Mouse (Mus musculus) forebrain, embryonic 14.5 days (tissue): ENCODE data around the gene Ddx11. TPM values are rescaled to one million over a fixed set of nuclear protein-coding genes. Genes with fewer than 3 reads are reported as not detected.

Source experiments
- ATAC-seq: fragments of 200-750 bp; cut with Nextera tagmentation; 2 replicates; pipeline ENCODE4 v1.8.0; 2017; ENCODE audit warnings: mild to moderate bottlenecking, moderate library complexity
- DNase-seq: peaks from one replicate; pipeline ENCODE4 v3.0.0-alpha.2; 2015; ENCODE audit warnings: low spot score
- H3K27ac ChIP-seq: fragments of 300-500 bp; sonication (generic); 2 replicates; pipeline ENCODE4 v1.5.1; 2014; ENCODE audit warnings: low read depth, mild to moderate bottlenecking, control low read depth, low read length, moderate library complexity
- H3K27me3 ChIP-seq: fragments of 300-500 bp; sonication (generic); replicated peaks from 2 replicates; pipeline ENCODE4 v1.6.1; 2014; ENCODE audit warnings: low read length, control low read depth, mixed read lengths; ENCODE audit not compliant: control insufficient read depth, insufficient read depth
- H3K36me3 ChIP-seq: fragments of 300-500 bp; sonication (generic); 2 replicates; pipeline ENCODE4 v1.6.1; 2014; ENCODE audit warnings: low read length, control low read depth; ENCODE audit not compliant: control insufficient read depth, insufficient read depth
- H3K4me1 ChIP-seq: fragments of 300-500 bp; sonication (generic); 2 replicates; pipeline ENCODE4 v1.6.1; 2014; ENCODE audit warnings: antibody characterized with exemption, low read length, control low read depth; ENCODE audit not compliant: control insufficient read depth, insufficient read depth
- H3K4me2 ChIP-seq: fragments of 300-500 bp; sonication (generic); 2 replicates; pipeline ENCODE4 v1.6.1; 2014; ENCODE audit warnings: mild to moderate bottlenecking, control low read depth, low read length
- H3K4me3 ChIP-seq: fragments of 300-500 bp; sonication (generic); 2 replicates; pipeline ENCODE4 v1.5.1; 2014; ENCODE audit warnings: low read depth, low read length, control low read depth
- H3K9ac ChIP-seq: fragments of 300-500 bp; sonication (generic); 2 replicates; pipeline ENCODE4 v1.6.1; 2014; ENCODE audit warnings: mild to moderate bottlenecking, low read length, control low read depth, moderate library complexity
- H3K9me3 ChIP-seq: fragments of 300-500 bp; sonication (generic); replicated peaks from 2 replicates; pipeline ENCODE4 v1.6.1; 2016; ENCODE audit warnings: low read length, control low read depth, mixed read lengths; ENCODE audit not compliant: control insufficient read depth
- WGBS: fragments of 180-500 bp; shearing (Covaris S2); extraction: QIAGEN DNeasy Blood & Tissue Kit; methylation state at CpG from one replicate; pipeline ENCODE4 v1.1.7; 2014; 5-methylcytosine and 5-hydroxymethylcytosine counted together
- polyA plus RNA-seq: library from polyadenylated mRNA; unstranded; fragments of >200 nt; fragmentation: Nextera tagmentation; extraction: Ambion mirVana; gene quantifications from 2 replicates; pipeline ENCODE4 v1.2.1, GENCODE M21; 2014

Gene Ddx11
- polyA plus RNA-seq, 1 experiment from 2014 or later, result 4.3 TPM

DNA sequence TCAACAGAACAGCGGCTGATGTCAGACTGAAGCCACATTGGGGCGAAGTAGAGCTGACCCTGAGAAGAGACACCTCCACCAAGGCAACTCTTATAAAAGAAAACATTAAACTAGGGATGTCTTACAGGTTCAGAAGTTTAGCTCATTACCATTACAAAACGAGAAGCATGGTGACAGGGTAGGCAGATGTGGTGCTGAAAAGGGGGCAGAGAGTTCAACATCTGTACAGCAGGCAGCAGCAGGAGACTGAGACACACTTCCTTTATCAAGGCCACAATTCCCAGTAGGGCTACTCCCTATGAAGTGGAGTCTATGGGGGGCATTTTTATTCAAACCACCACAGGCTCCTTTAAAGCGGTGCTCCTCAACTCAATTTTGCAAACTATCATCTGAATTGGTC lies 15.1 kb upstream of the Ddx11 start:
- Histone ChIP-seq H3K36me3 (no peaks in the 10 kb centered on the region), H3K27ac (no peak overlapping the region), H3K4me1 (peaks cover 7% of the 10 kb centered on the region; the same call in 1 of the 2 replicates), H3K9me3 (no peaks in the 10 kb centered on the region), H3K4me2 (no peak overlapping the region), H3K9ac (no peak overlapping the region), H3K27me3 (no peaks in the 10 kb centered on the region), H3K4me3 (no peak overlapping the region)
- DNase-seq (no peak), ATAC-seq (no peak)
- 79% methylated on average over 4 of the region's 4 CpGs for WGBS

DNA sequence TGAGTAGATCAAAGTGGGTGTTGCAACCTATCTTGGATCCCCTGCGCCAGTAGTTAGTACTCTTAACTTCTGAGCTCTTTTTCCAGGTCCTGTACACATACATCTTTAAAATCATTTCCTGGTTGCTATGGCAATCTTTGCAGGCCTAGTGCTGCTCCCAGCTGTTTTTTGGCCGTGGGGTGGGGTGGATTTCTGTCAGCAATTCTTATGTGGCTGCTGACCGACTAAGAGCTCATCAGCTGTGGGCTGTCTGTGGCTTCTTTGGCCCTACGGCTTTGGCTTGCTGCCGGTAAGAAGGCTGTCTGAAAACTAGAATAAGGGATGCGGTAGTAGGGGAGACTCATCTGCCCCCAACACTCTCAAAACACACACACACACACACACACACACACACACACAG lies 12.6 kb upstream of the Ddx11 start:
- peak overlapping the region; percentile 81 for H3K9ac ChIP-seq
- 49% methylated on average over 6 of the region's 6 CpGs for WGBS
- H3K27ac ChIP-seq, result no peak overlapping the region

GRCm38 (mm10) chr17:66111402-66111959 lies 11.8 kb upstream of the Ddx11 start, which contains the start of gene Washc1:
Gene Washc1 (plus strand): TSS chr17:66111545.
- Histone ChIP-seq H3K36me3 (peaks cover 26% of the 10 kb centered on the region), H3K9me3 (no peaks in the 10 kb centered on the region), H3K4me2 (peak within 1 kb of the TSS; percentile 67), H3K4me3 (peak within 1 kb of the TSS; percentile 78), H3K27ac (peak within 1 kb of the TSS; percentile 60; the same call in 1 of the 2 replicates), H3K27me3 (no peaks in the 10 kb centered on the region), H3K4me1 (peaks cover 7% of the 10 kb centered on the region; the same call in 1 of the 2 replicates), H3K9ac (peak within 1 kb of the TSS; percentile 81)
- peak; percentile 98 for ATAC-seq
- WGBS, result under 1% methylated on average over 35 of the region's 41 CpGs
- DNase-seq, result peak; percentile 94

More for the DNA sequence above, 12.6 kb upstream of the Ddx11 start:
- Histone ChIP-seq H3K9me3 (no peaks in the 10 kb centered on the region), H3K27me3 (no peaks in the 10 kb centered on the region), H3K4me2 (peak overlapping the region; percentile 67), H3K36me3 (peaks cover 19% of the 10 kb centered on the region), H3K4me1 (peaks cover 7% of the 10 kb centered on the region; the same call in 1 of the 2 replicates), H3K4me3 (peak overlapping the region; percentile 78)
- ATAC-seq, result peak; percentile 6; the same call in 1 of the 2 replicates
- DNase-seq, result no peak

DNA sequence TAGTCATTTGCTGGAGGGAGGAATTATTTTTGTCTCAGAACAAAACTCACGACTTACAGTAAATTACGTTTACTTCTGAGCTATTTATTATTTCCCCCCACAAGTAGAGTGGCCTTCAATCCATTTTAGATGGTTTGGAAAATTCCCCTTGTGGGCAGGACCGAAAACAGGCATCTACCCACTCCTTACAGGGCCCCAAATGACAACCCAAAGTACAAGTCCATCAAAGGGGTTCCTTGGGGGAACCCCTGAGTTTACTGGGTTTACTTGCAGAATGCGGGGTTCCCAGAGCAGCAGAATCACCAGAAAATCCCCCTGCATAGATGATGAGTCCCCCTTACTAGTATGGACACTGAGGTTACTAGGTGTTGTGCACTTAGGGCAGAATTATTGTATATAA lies 11.2 kb upstream of the Ddx11 start:
- no peak for ATAC-seq
- H3K27ac ChIP-seq, result no peak overlapping the region
- WGBS, result 49% methylated on average over 4 of the region's 4 CpGs

GRCm38 (mm10) chr17:66118991-66119390 lies 4.3 kb upstream of the Ddx11 start:
- H3K9me3 ChIP-seq, result no peaks in the 10 kb centered on the region
- no peaks in the 10 kb centered on the region for H3K27me3 ChIP-seq
- H3K36me3 ChIP-seq, result peaks cover 57% of the 10 kb centered on the region
- H3K27ac ChIP-seq, result no peak overlapping the region
- no peak overlapping the region for H3K4me3 ChIP-seq
- no peak overlapping the region for H3K9ac ChIP-seq
- H3K4me2 ChIP-seq, result no peak overlapping the region
- DNase-seq, result no peak
- no peak for ATAC-seq
- peaks cover 1% of the 10 kb centered on the region for H3K4me1 ChIP-seq
- 88% methylated on average over 8 of the region's 8 CpGs for WGBS

More for the DNA sequence above, 11.2 kb upstream of the Ddx11 start:
- Histone ChIP-seq H3K4me1 (peaks cover 7% of the 10 kb centered on the region; the same call in 1 of the 2 replicates), H3K36me3 (peaks cover 33% of the 10 kb centered on the region), H3K9ac (peak overlapping the region; percentile 81), H3K4me3 (peak overlapping the region; percentile 78), H3K4me2 (peak overlapping the region; percentile 67), H3K9me3 (no peaks in the 10 kb centered on the region), H3K27me3 (no peaks in the 10 kb centered on the region)
- no peak for DNase-seq

DNA sequence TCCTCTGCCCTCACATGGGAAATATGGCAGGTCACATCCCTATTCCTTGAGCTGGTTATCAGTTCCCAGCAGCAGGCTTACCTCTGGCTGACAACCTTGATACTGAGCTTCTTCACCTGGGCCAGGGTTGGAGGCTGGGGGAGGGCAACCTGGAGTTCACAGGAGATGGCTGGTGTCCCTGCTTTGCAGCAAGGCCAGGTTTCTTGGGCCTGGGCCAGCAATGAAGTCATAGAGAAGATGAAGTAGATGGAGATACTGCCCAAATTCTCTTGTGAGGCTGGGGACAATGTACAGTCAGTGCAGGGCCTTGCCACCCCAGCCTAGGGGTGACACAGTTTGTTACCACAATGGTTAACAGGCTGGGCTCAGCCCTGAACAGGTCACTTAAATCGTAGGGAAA lies 2.6 kb upstream of the Ddx11 start:
- WGBS, result 78% methylated on average over 1 of the region's 1 CpGs
- no peak overlapping the region for H3K4me2 ChIP-seq
- no peak for DNase-seq
- H3K4me3 ChIP-seq, result no peak overlapping the region
- no peak overlapping the region for H3K9ac ChIP-seq
- no peaks in the 10 kb centered on the region for H3K9me3 ChIP-seq
- H3K4me1 ChIP-seq, result peaks cover 8% of the 10 kb centered on the region
- peaks cover 41% of the 10 kb centered on the region for H3K36me3 ChIP-seq
- no peaks in the 10 kb centered on the region for H3K27me3 ChIP-seq
- H3K27ac ChIP-seq, result no peak overlapping the region
- no peak for ATAC-seq

- ATAC-seq, result peak; percentile 40
- Histone ChIP-seq H3K4me3 (peak overlapping the region; percentile 80), H3K4me1 (peaks cover 8% of the 10 kb centered on the region), H3K9ac (peak overlapping the region; percentile 73), H3K27ac (peak overlapping the region; percentile 30; the same call in 1 of the 2 replicates), H3K4me2 (peak overlapping the region; percentile 60), H3K36me3 (peaks cover 19% of the 10 kb centered on the region), H3K9me3 (no peaks in the 10 kb centered on the region), H3K27me3 (no peaks in the 10 kb centered on the region)
- DNase-seq, result no peak
- WGBS, result 1% methylated on average over 20 of the region's 20 CpGs
Observed at GRCm38 (mm10) chr17:66123816-66124610, 693 bp downstream of the Ddx11 start.

GRCm38 (mm10) chr17:66125211-66125610 lies 1.9 kb downstream of the Ddx11 start:
- Histone ChIP-seq H3K36me3 (peaks cover 14% of the 10 kb centered on the region), H3K4me3 (no peak overlapping the region), H3K9ac (no peak overlapping the region), H3K27me3 (no peaks in the 10 kb centered on the region), H3K4me2 (no peak overlapping the region), H3K9me3 (no peaks in the 10 kb centered on the region), H3K4me1 (peaks cover 8% of the 10 kb centered on the region), H3K27ac (no peak overlapping the region)
- ATAC-seq (no peak), DNase-seq (no peak)
- WGBS, result 72% methylated on average over 5 of the region's 5 CpGs

GRCm38 (mm10) chr17:66130371-66130770 lies 7.1 kb downstream of the Ddx11 start:
- ATAC-seq, result no peak
- Histone ChIP-seq H3K9ac (no peak overlapping the region), H3K27me3 (no peaks in the 10 kb centered on the region), H3K4me3 (no peak overlapping the region), H3K36me3 (peaks cover 55% of the 10 kb centered on the region), H3K4me1 (no peaks in the 10 kb centered on the region), H3K4me2 (no peak overlapping the region), H3K27ac (no peak overlapping the region), H3K9me3 (no peaks in the 10 kb centered on the region)
- 90% methylated on average over 9 of the region's 9 CpGs for WGBS
- no peak for DNase-seq
